Mouse (Mus musculus) naive thymus-derived CD4-positive, alpha-beta T cell, adult 2 months (primary cell): ENCODE measurements around the gene Rab11fip2.

Experiments used
- DNase-seq: peaks from one replicate; pipeline ENCODE4 v3.0.0-alpha.2; 2011; ENCODE audit warnings: low read depth

Gene Rab11fip2

DNA sequence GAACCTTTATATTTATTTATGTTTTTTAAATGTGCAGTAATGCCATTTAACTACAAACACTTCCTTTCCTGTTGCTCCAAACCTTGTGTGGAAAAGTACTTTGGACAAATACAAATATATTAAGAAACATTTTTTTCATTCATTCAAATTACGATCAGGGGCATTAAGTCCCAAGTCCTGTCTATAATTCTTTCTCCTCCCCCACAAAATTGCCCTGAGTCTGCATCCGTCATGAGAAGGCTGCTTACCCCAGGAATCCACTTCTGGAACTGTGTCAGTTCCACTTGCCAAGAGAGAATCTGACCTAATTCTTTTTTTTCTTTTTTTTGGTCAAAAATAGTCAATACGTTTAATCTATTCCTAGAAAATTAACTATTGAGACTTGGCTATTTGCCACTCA, 90.4 kb downstream of the Rab11fip2 start:
- no peak for DNase-seq
